Mouse (Mus musculus) CH12.LX (cell line): Measurements from ENCODE around the gene Cdc37l1. TPM values are rescaled to one million over a fixed set of nuclear protein-coding genes. Genes with fewer than 3 reads are reported as not detected.

Experiments
- DNase-seq: peaks from one replicate; pipeline ENCODE4 v3.0.0-alpha.2; 2013; ENCODE audit errors: extremely low read depth
- H3K27ac ChIP-seq: 2 replicates; pipeline ENCODE4 v1.5.1; 2012; ENCODE audit warnings: low read depth, mild to moderate bottlenecking, control low read depth, moderate library complexity; ENCODE audit not compliant: insufficient read depth
- H3K27me3 ChIP-seq: replicated peaks from 2 replicates; pipeline ENCODE3; 2012; ENCODE audit warnings: inconsistent platforms
- H3K36me3 ChIP-seq, 2 experiments: replicated peaks in 1 of 2; 2 replicates each; pipeline versions ENCODE3 to v1.6.1; 2012; ENCODE audit warnings: inconsistent platforms in 1 of 2, low read length in 1 of 2, mild to moderate bottlenecking in 1 of 2, mixed read lengths in 1 of 2, moderate library complexity in 1 of 2; ENCODE audit not compliant: control insufficient read depth in 1 of 2, insufficient read depth in 1 of 2
- H3K4me1 ChIP-seq, 2 experiments: 2 replicates each; pipeline ENCODE4 v1.6.1; 2012; ENCODE audit warnings: inconsistent platforms in 1 of 2, moderate library complexity in 1 of 2; ENCODE audit not compliant: insufficient read depth in 2 of 2, control insufficient read depth in 1 of 2
- H3K4me2 ChIP-seq: 2 replicates; pipeline ENCODE4 v1.6.1; 2012; ENCODE audit warnings: low read depth, mild to moderate bottlenecking, control low read depth; ENCODE audit not compliant: poor library complexity, insufficient read depth, severe bottlenecking
- H3K4me3 ChIP-seq, 3 experiments: fragments of 150-350 bp in 1 of 3; sonication (generic) in 1 of 3; replicated peaks in 1 of 3; 2 replicates each; pipeline versions ENCODE3 to v1.5.1; 2011 to 2012; ENCODE audit warnings: low read depth in 2 of 3, low read length in 2 of 3, mild to moderate bottlenecking in 2 of 3, moderate library complexity in 2 of 3, control low read depth in 1 of 3, improper control_type of control experiment in 1 of 3, inconsistent platforms in 1 of 3, mixed read lengths in 1 of 3; ENCODE audit not compliant: poor library complexity in 1 of 3
- H3K79me2 ChIP-seq: replicated peaks from 2 replicates; pipeline ENCODE4 v1.6.1; 2012; ENCODE audit warnings: mild to moderate bottlenecking, moderate library complexity; ENCODE audit not compliant: control insufficient read depth, poor library complexity, insufficient read depth, severe bottlenecking; ENCODE audit errors: extremely low read depth
- H3K9ac ChIP-seq: 2 replicates; pipeline ENCODE4 v1.6.1; 2012; ENCODE audit warnings: low read depth, mild to moderate bottlenecking, control low read depth, moderate library complexity; ENCODE audit not compliant: insufficient read depth
- H3K9me3 ChIP-seq: replicated peaks from 2 replicates; pipeline ENCODE3; 2012; ENCODE audit warnings: low read length, inconsistent platforms, mixed read lengths
- CTCF ChIP-seq, 2 experiments: IDR thresholded peaks in 1 of 2; conservative IDR thresholded peaks in 1 of 2; 2 replicates each; pipeline ENCODE4 v1.5.1; 2011 to 2012; ENCODE audit warnings: low read depth in 2 of 2, low read length in 2 of 2, improper control_type of control experiment in 1 of 2, inconsistent platforms in 1 of 2, mild to moderate bottlenecking in 1 of 2, moderate library complexity in 1 of 2
- E2F4 ChIP-seq: IDR thresholded peaks from 2 replicates; pipeline ENCODE4 v1.6.1; 2011; ENCODE audit warnings: low read depth, low read length, improper control_type of control experiment; ENCODE audit not compliant: insufficient replicate concordance
- EP300 ChIP-seq: IDR thresholded peaks from 2 replicates; pipeline ENCODE4 v1.6.1; 2011; ENCODE audit warnings: low read length, improper control_type of control experiment
- GABPA ChIP-seq: IDR thresholded peaks from 2 replicates; pipeline ENCODE4 v1.6.1; 2012; ENCODE audit warnings: low read depth, low read length, improper control_type of control experiment, inconsistent platforms; ENCODE audit not compliant: insufficient replicate concordance
- HCFC1 ChIP-seq: IDR thresholded peaks from 2 replicates; pipeline ENCODE4 v1.6.1; 2012; ENCODE audit warnings: low read depth, mild to moderate bottlenecking, inconsistent platforms, low read length, improper control_type of control experiment
- IRF4 ChIP-seq: IDR thresholded peaks from 2 replicates; pipeline ENCODE4 v1.6.1; 2014; ENCODE audit warnings: low read depth, mild to moderate bottlenecking, inconsistent platforms, low read length, improper control_type of control experiment
- JUND ChIP-seq: conservative IDR thresholded peaks from 2 replicates; pipeline ENCODE4 v1.6.1; 2011; ENCODE audit warnings: low read depth, low read length, improper control_type of control experiment
- MAZ ChIP-seq: IDR thresholded peaks from 2 replicates; pipeline ENCODE4 v1.6.1; 2012; ENCODE audit warnings: low read depth, mild to moderate bottlenecking, inconsistent platforms, low read length, improper control_type of control experiment, moderate library complexity
- MEF2A ChIP-seq: IDR thresholded peaks from 2 replicates; pipeline ENCODE4 v1.6.1; 2014; ENCODE audit warnings: low read depth, mild to moderate bottlenecking, inconsistent platforms, low read length, improper control_type of control experiment, borderline replicate concordance
- POLR2AphosphoS2 ChIP-seq: IDR thresholded peaks from 2 replicates; pipeline ENCODE4 v1.6.1; 2011; ENCODE audit warnings: low read depth, low read length, improper control_type of control experiment
- RAD21 ChIP-seq: IDR thresholded peaks from 2 replicates; pipeline ENCODE4 v1.6.1; 2011; ENCODE audit warnings: low read depth, mild to moderate bottlenecking, low read length, improper control_type of control experiment, moderate library complexity
- TCF12 ChIP-seq: IDR thresholded peaks from 2 replicates; pipeline ENCODE4 v1.6.1; 2014; ENCODE audit warnings: low read depth, mild to moderate bottlenecking, inconsistent platforms, low read length, improper control_type of control experiment
- ZNF384 ChIP-seq: IDR thresholded peaks from 2 replicates; pipeline ENCODE4 v1.6.1; 2012; ENCODE audit warnings: low read depth, low read length, improper control_type of control experiment, inconsistent platforms
- dilution Hi-C: fragments of 300-500 bp; cut with MboI; formaldehyde crosslinking; loops from 2 replicates; pipeline ENCODE4 v1.14.3; 2020; ENCODE audit warnings: low sequenced_read_pairs; ENCODE audit not compliant: extremely low pct_unique_long_range_greater_than_20kb, extremely low pct_ligation_motif_present
- in situ Hi-C: fragments of 300-500 bp; cut with MboI; formaldehyde crosslinking; loops from 3 replicates; pipeline ENCODE4 v1.14.3; 2019; ENCODE audit warnings: low sequenced_read_pairs, low pct_ligation_motif_present, low pct_unique_long_range_greater_than_20kb, mixed read lengths
- polyA plus RNA-seq: library from polyadenylated mRNA; unstranded; fragments of >175 nt; gene quantifications from 2 replicates; pipeline ENCODE4 v1.2.1, GENCODE M21; 2012; ENCODE audit warnings: low read depth; ENCODE audit not compliant: insufficient read length
- total RNA-seq, 2 experiments: library from RNA; depleted of rRNA; stranded (reverse); fragments of 300-350 nt in 1 of 2; fragments of >200 nt in 1 of 2; gene quantifications; 2 replicates each; pipeline ENCODE4 v1.2.3; 2012 to 2014

Gene Cdc37l1
- total and polyA plus RNA-seq, 3 experiments, result 14.0 to 26.8 (median 22.9) TPM

GRCm38 (mm10) chr19:29016786-29017185 lies 26.6 kb downstream of the Cdc37l1 start:
- in situ Hi-C loops (no loop called here), dilution Hi-C loops (no loop called here)

GRCm38 (mm10) chr19:29019647-29020046 lies 29.5 kb downstream of the Cdc37l1 start:
- no peak overlapping the region for H3K27ac ChIP-seq
- peaks cover 8 to 61% of the 10 kb centered on the region in 2 experiments; a peak in 3 of 4 replicates for H3K4me1 ChIP-seq
- no peaks in the 10 kb centered on the region for H3K9me3 ChIP-seq
- DNase-seq, result no peak
- H3K36me3 ChIP-seq, result peaks cover 33 to 85% of the 10 kb centered on the region in 2 experiments
- H3K9ac ChIP-seq, result no peak overlapping the region
- H3K79me2 ChIP-seq, result no peaks in the 10 kb centered on the region
- TF ChIP-seq RAD21, result peak; percentile 4; the same call in 1 of the 2 replicates
- no peak for TF ChIP-seq TCF12
- peak; percentile 19 to 46; a peak in 2 of 4 replicates for TF ChIP-seq CTCF (conservative IDR thresholded peaks at IDR 0.05 in 1 of 2, IDR thresholded peaks at IDR 0.05 in 1 of 2; ENCODE audit: low read depth in 2 of 2, low read length in 2 of 2)
- H3K27me3 ChIP-seq, result no peaks in the 10 kb centered on the region
- H3K4me2 ChIP-seq, result no peak overlapping the region
- no peak overlapping the region for H3K4me3 ChIP-seq
- dilution Hi-C loops, result no loop called here
- in situ Hi-C loops, result no loop called here

More at GRCm38 (mm10) chr19:29016786-29017185, 26.6 kb downstream of the Cdc37l1 start:
- H3K4me1 ChIP-seq, result peaks cover 5 to 45% of the 10 kb centered on the region in 2 experiments; a peak in 3 of 4 replicates
- no peak for DNase-seq
- no peak overlapping the region for H3K4me2 ChIP-seq
- H3K9me3 ChIP-seq, result no peaks in the 10 kb centered on the region
- TF ChIP-seq MAZ, result no peak
- TF ChIP-seq E2F4, result no peak
- TF ChIP-seq ZNF384, result no peak
- no peak for TF ChIP-seq HCFC1
- TF ChIP-seq JUND, result no peak
- TF ChIP-seq EP300, result no peak
- TF ChIP-seq MEF2A, result no peak
- TF ChIP-seq IRF4, result no peak
- no peak for TF ChIP-seq GABPA
- TF ChIP-seq POLR2AphosphoS2, result no peak
- TF ChIP-seq, all 38 proteins: peak for 0
- no peaks in the 10 kb centered on the region for H3K79me2 ChIP-seq
- no peak overlapping the region for H3K4me3 ChIP-seq
- H3K36me3 ChIP-seq, result peaks cover 24 to 80% of the 10 kb centered on the region in 2 experiments
- no peak overlapping the region for H3K27ac ChIP-seq
- no peaks in the 10 kb centered on the region for H3K27me3 ChIP-seq
- H3K9ac ChIP-seq, result no peak overlapping the region
